ENCODE assay signal across 20 mouse cellular contexts in the genomic region with DNA sequence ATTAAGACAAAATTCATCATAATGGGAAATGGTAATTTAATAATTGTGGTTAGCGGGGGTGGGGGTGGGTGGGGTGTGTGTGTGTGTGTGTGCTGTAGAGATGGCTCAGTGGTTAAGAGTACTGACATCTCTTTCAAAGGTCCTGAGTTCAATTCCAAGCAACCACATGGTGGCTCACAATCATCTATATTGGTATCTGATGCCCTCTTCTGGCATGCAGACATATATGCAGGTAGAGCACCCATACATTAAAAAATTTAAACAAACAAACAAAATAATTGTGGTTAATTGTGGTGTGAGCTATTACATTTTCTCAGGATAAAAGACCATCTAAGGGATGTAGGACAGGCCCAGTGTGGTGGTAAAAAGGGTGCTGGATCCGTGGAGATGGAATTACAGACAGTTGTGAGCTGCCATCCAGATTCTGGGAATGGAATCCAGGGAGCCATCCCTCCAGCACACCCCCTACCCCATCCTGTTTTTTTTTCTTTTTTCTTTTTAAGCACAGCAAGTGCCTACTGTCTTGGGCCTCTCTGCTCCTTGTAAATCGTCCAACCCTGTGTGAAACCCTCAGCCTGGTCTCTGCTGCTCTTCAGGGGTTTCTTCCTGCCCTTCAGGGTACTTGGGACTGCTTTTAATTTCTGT. TPM values are rescaled to one million over a fixed set of nuclear protein-coding genes. Genes with fewer than 3 reads are reported as not detected.
A peak's percentile ranks its signal among the peaks of the same experiment; 100 is the strongest.
DNase-seq lines count a peak whose midpoint lies in the region; ATAC-seq and TF ChIP-seq lines count a peak whose summit lies in the region.
"Had no signal": no experiment of that assay in that cellular context is flagged by ENCODE, and none has a peak within 500 bp of the region (broad histone marks: within the 10 kb centered on the region; RNA-seq: fewer than 3 reads in every experiment).

No protein-coding gene starts in this region.

- TF ChIP-seq CTCF in hindbrain, postnatal 0 days (IDR thresholded peaks at IDR 0.05; ENCODE audit: low read depth): peak; percentile 31; the same call in 1 of the 2 replicates
- TF ChIP-seq CTCF in MEL (IDR thresholded peaks at IDR 0.05 in 2 of 3, conservative IDR thresholded peaks at IDR 0.05 in 1 of 3; ENCODE audit: control insufficient read depth in 1 of 3, insufficient read depth in 1 of 3, low read depth in 2 of 3, low read length in 3 of 3, poor library complexity in 1 of 3, severe bottlenecking in 1 of 3): peak; percentile 17 to 73 (median 39); a peak in 5 of 6 replicates

- no peak for TF ChIP-seq EP300 in MEL (IDR thresholded peaks at IDR 0.05; ENCODE audit: low read depth in 1 of 2, low read length in 2 of 2)

- peaks cover 25% of the 10 kb centered on the region for H3K79me2 ChIP-seq in MEL (ENCODE audit: control insufficient read depth, insufficient read depth, low read length, poor library complexity)

- peak; percentile 59 for TF ChIP-seq RAD21 in MEL (IDR thresholded peaks at IDR 0.05; ENCODE audit: low read depth, low read length)

- no peak for ATAC-seq in hindbrain, postnatal 0 days
- no peak for ATAC-seq in hindbrain, embryonic 14.5 days (ENCODE audit: low FRiP score)
- ATAC-seq in midbrain, embryonic 11.5 days (ENCODE audit: low FRiP score): no peak
- ATAC-seq in midbrain, embryonic 15.5 days (replicated peaks): no peak
- ATAC-seq in inflammation-experienced regulatory T-cells, adult 6 months: no peak

- H3K4me3 ChIP-seq in hindbrain, postnatal 0 days (ENCODE audit: low read length): no peak overlapping the region
- H3K4me3 ChIP-seq in hindbrain, embryonic 14.5 days (replicated peaks; ENCODE audit: low read length): no peak overlapping the region
- no peak overlapping the region for H3K4me3 ChIP-seq in midbrain, embryonic 11.5 days (ENCODE audit: low read depth, low read length)
- no peak overlapping the region for H3K4me3 ChIP-seq in midbrain, embryonic 15.5 days
- 0 out of 4 replicates have a peak overlapping the region, but pooled peaks of 1 of the 2 experiments have one; percentile 29 for H3K4me3 ChIP-seq in MEL (ENCODE audit: control insufficient read depth in 1 of 2, insufficient read depth in 1 of 2, low read depth in 2 of 2, low read length in 2 of 2)
- H3K4me3 ChIP-seq: embryonic facial prominence, embryonic 10.5 days; kidney, embryonic 15.5 days had no signal

- 77% methylated on average over 3 of the region's 3 CpGs for WGBS in hindbrain, postnatal 0 days
- 86% methylated on average over 3 of the region's 3 CpGs for WGBS in hindbrain, embryonic 14.5 days
- 81% methylated on average over 3 of the region's 3 CpGs for WGBS in midbrain, embryonic 11.5 days
- 84% methylated on average over 3 of the region's 3 CpGs for WGBS in midbrain, embryonic 15.5 days

- DNase-seq in hindbrain, postnatal 0 days (ENCODE audit: low spot score): no peak
- DNase-seq in hindbrain, embryonic 14.5 days (ENCODE audit: low spot score): no peak
- DNase-seq in midbrain, embryonic 11.5 days (ENCODE audit: low spot score, missing footprints): peak; percentile 78
- peak; percentile 56 for DNase-seq in MEL (ENCODE audit: low read depth, low spot score)
- peak; percentile 41 for DNase-seq in splenic B cell, adult 2 months (ENCODE audit: low read depth, low spot score)
- no peak for DNase-seq in right cerebral cortex, adult 18-20 months
- DNase-seq: adrenal gland, adult 2 months; cerebellum, adult 9-10 months; heart, postnatal 10 days; layer of hippocampus, postnatal 36 days; left cerebral cortex, postnatal 4 days; lung, postnatal 14 days; retina, postnatal 1 day; right cerebral cortex, postnatal 4 days; thymus, postnatal 14 days had no signal

- no peak for TF ChIP-seq POLR2A in MEL (IDR thresholded peaks at IDR 0.05; ENCODE audit: control insufficient read depth in 1 of 2, insufficient read depth in 1 of 2, low read depth in 1 of 2, low read length in 2 of 2, poor library complexity in 1 of 2)

- no peak overlapping the region for H3K4me2 ChIP-seq in hindbrain, postnatal 0 days (ENCODE audit: low read depth, low read length)
- H3K4me2 ChIP-seq in hindbrain, embryonic 14.5 days (replicated peaks): no peak overlapping the region
- H3K4me2 ChIP-seq in midbrain, embryonic 11.5 days: no peak overlapping the region
- H3K4me2 ChIP-seq in midbrain, embryonic 15.5 days: no peak overlapping the region
- H3K4me2 ChIP-seq: heart, embryonic 11.5 days; kidney, embryonic 15.5 days had no signal

- 0 out of 2 replicates have a peak, but pooled peaks cover 10% of the 10 kb centered on the region for H3K4me1 ChIP-seq in hindbrain, postnatal 0 days (ENCODE audit: insufficient read depth, low read length)
- H3K4me1 ChIP-seq in hindbrain, embryonic 14.5 days (replicated peaks; ENCODE audit: control insufficient read depth, insufficient read depth, low read length): peaks cover 28% of the 10 kb centered on the region
- peaks cover 15% of the 10 kb centered on the region for H3K4me1 ChIP-seq in midbrain, embryonic 11.5 days (ENCODE audit: control insufficient read depth, insufficient read depth, low read length)
- H3K4me1 ChIP-seq in midbrain, embryonic 15.5 days: peaks cover 26% of the 10 kb centered on the region
- H3K4me1 ChIP-seq in MEL (ENCODE audit: control insufficient read depth in 1 of 2, insufficient read depth in 2 of 2, low read length in 2 of 2): peaks cover 19 to 31% of the 10 kb centered on the region in 2 experiments

- H3K9me3 ChIP-seq in hindbrain, postnatal 0 days (ENCODE audit: low read length): no peaks in the 10 kb centered on the region
- no peaks in the 10 kb centered on the region for H3K9me3 ChIP-seq in hindbrain, embryonic 14.5 days (ENCODE audit: control insufficient read depth, low read length)
- H3K9me3 ChIP-seq in midbrain, embryonic 11.5 days (ENCODE audit: control insufficient read depth, low read length): no peaks in the 10 kb centered on the region
- H3K9me3 ChIP-seq in midbrain, embryonic 15.5 days: no peaks in the 10 kb centered on the region
- no peaks in the 10 kb centered on the region for H3K9me3 ChIP-seq in MEL (replicated peaks; ENCODE audit: insufficient read depth, low read length)
- H3K9me3 ChIP-seq: embryonic facial prominence, embryonic 10.5 days; kidney, embryonic 15.5 days had no signal

- no peaks in the 10 kb centered on the region for H3K36me3 ChIP-seq in hindbrain, postnatal 0 days (ENCODE audit: insufficient read depth, low read length)
- H3K36me3 ChIP-seq in hindbrain, embryonic 14.5 days (replicated peaks; ENCODE audit: control insufficient read depth, insufficient read depth): peaks cover 5% of the 10 kb centered on the region; the same call in 1 of the 2 replicates
- no peaks in the 10 kb centered on the region; the same call in 1 of the 2 replicates for H3K36me3 ChIP-seq in midbrain, embryonic 11.5 days (ENCODE audit: control insufficient read depth, insufficient read depth, low read length)
- H3K36me3 ChIP-seq in midbrain, embryonic 15.5 days (replicated peaks): no peaks in the 10 kb centered on the region
- peaks cover 2 to 56% of the 10 kb centered on the region in 2 experiments; a peak in 3 of 4 replicates for H3K36me3 ChIP-seq in MEL (ENCODE audit: control insufficient read depth in 1 of 2, insufficient read depth in 2 of 2, low read length in 2 of 2)
- no peaks in the 10 kb centered on the region for H3K36me3 ChIP-seq in splenic B cell, adult 2 months (ENCODE audit: control insufficient read depth, insufficient read depth, low read length, poor library complexity, severe bottlenecking)

- no peaks in the 10 kb centered on the region for H3K27me3 ChIP-seq in hindbrain, postnatal 0 days (ENCODE audit: insufficient read depth, low read length)
- no peaks in the 10 kb centered on the region for H3K27me3 ChIP-seq in hindbrain, embryonic 14.5 days (ENCODE audit: control insufficient read depth, insufficient read depth, low read length)
- H3K27me3 ChIP-seq in midbrain, embryonic 11.5 days (ENCODE audit: control insufficient read depth, insufficient read depth, low read length): no peaks in the 10 kb centered on the region
- H3K27me3 ChIP-seq in midbrain, embryonic 15.5 days (replicated peaks): no peaks in the 10 kb centered on the region
- H3K27me3 ChIP-seq in MEL (ENCODE audit: control insufficient read depth in 1 of 2, insufficient read depth in 2 of 2, low read length in 2 of 2): no peaks in the 10 kb centered on the region
- H3K27me3 ChIP-seq in splenic B cell, adult 2 months (ENCODE audit: control insufficient read depth, insufficient read depth, low read length, poor library complexity, severe bottlenecking): no peaks in the 10 kb centered on the region
- H3K27me3 ChIP-seq: kidney, embryonic 15.5 days had no signal

- no peak overlapping the region for H3K9ac ChIP-seq in hindbrain, postnatal 0 days (replicated peaks; ENCODE audit: low read length)
- H3K9ac ChIP-seq in hindbrain, embryonic 14.5 days: no peak overlapping the region
- H3K9ac ChIP-seq in midbrain, embryonic 11.5 days (ENCODE audit: low read length): no peak overlapping the region
- no peak overlapping the region for H3K9ac ChIP-seq in midbrain, embryonic 15.5 days
- H3K9ac ChIP-seq in MEL (ENCODE audit: control insufficient read depth, low read depth, low read length, poor library complexity, severe bottlenecking): peak overlapping the region; percentile 9; the same call in 1 of the 2 replicates
- H3K9ac ChIP-seq: kidney, embryonic 15.5 days had no signal

- no peak overlapping the region for H3K27ac ChIP-seq in hindbrain, postnatal 0 days
- no peak overlapping the region for H3K27ac ChIP-seq in hindbrain, embryonic 14.5 days
- H3K27ac ChIP-seq in midbrain, embryonic 11.5 days (ENCODE audit: low read depth, low read length): no peak overlapping the region
- H3K27ac ChIP-seq in midbrain, embryonic 15.5 days: no peak overlapping the region
- H3K27ac ChIP-seq in MEL (ENCODE audit: control insufficient read depth, low read depth, low read length): peak overlapping the region; percentile 42
- H3K27ac ChIP-seq: embryonic facial prominence, embryonic 10.5 days; kidney, embryonic 15.5 days had no signal

RNA-seq across cellular contexts. Expression of gene Cnih4, which starts 5.0 kb away (rescaled TPM):
- total RNA-seq in hindbrain, postnatal 0 days (2014; rRNA removed): 10.8 and 12.9 TPM in 2 replicates
- polyA plus RNA-seq in hindbrain, postnatal 0 days (2015; fragmentation: Nextera tagmentation; extraction: Ambion mirVana): 59.9 and 61.3 TPM in 2 replicates
- 52.7 and 53.6 TPM in 2 replicates for polyA plus RNA-seq in hindbrain, embryonic 14.5 days (2014; fragmentation: Nextera tagmentation; extraction: Ambion mirVana)
- 93.6 and 101 TPM in 2 replicates for polyA plus RNA-seq in midbrain, embryonic 11.5 days (2014; fragmentation: Nextera tagmentation; extraction: Ambion mirVana)
- polyA plus RNA-seq in midbrain, embryonic 15.5 days (2015; fragmentation: Nextera tagmentation; extraction: Ambion mirVana): 48.2 and 60.8 TPM in 2 replicates
- 69.4 and 72.1 TPM in 2 replicates for total RNA-seq in MEL (2012; rRNA removed)
- 100 to 1,000 TPM in 1 of 2 experiments, not detected in 1; 141 TPM for polyA plus RNA-seq in MEL (2012; ENCODE audit: insufficient read depth in 1 of 2, insufficient read length in 2 of 2, low read depth in 1 of 2, low replicate concordance in 2 of 2, missing spikeins in 1 of 2)
- polyA plus RNA-seq in inflammation-experienced regulatory T-cells, adult 6 months (2017; shearing (Covaris generic)): 10 to 100 TPM; 65.6 to 94.3 (median 73.6) TPM

RNA-seq across cellular contexts. Expression of gene Nvl, which starts 5.5 kb away (rescaled TPM):
- 18.5 and 24.7 TPM in 2 replicates for total RNA-seq in hindbrain, postnatal 0 days (2014; rRNA removed)
- 26.8 and 27.1 TPM in 2 replicates for polyA plus RNA-seq in hindbrain, postnatal 0 days (2015; fragmentation: Nextera tagmentation; extraction: Ambion mirVana)
- 36.4 and 39.3 TPM in 2 replicates for polyA plus RNA-seq in hindbrain, embryonic 14.5 days (2014; fragmentation: Nextera tagmentation; extraction: Ambion mirVana)
- polyA plus RNA-seq in midbrain, embryonic 11.5 days (2014; fragmentation: Nextera tagmentation; extraction: Ambion mirVana): 35.1 and 36.9 TPM in 2 replicates
- polyA plus RNA-seq in midbrain, embryonic 15.5 days (2015; fragmentation: Nextera tagmentation; extraction: Ambion mirVana): 43.7 and 47.1 TPM in 2 replicates
- 20.8 and 21.0 TPM in 2 replicates for total RNA-seq in MEL (2012; rRNA removed)
- polyA plus RNA-seq in MEL (2012; ENCODE audit: insufficient read depth in 1 of 2, insufficient read length in 2 of 2, low read depth in 1 of 2, low replicate concordance in 2 of 2, missing spikeins in 1 of 2): 10 to 100 TPM in 1 of 2 experiments, not detected in 1; 29.8 TPM
- polyA plus RNA-seq in inflammation-experienced regulatory T-cells, adult 6 months (2017; shearing (Covaris generic)): 10 to 100 TPM; 30.7 to 48.4 (median 36.3) TPM

Comparison
In these comparisons a context has a peak if more than half of its experiments do, and no peak if none do; other contexts are left out.
1. DNase-seq: peak in midbrain, embryonic 11.5 days (single experiment), MEL (single experiment) and splenic B cell, adult 2 months (single experiment); none in hindbrain, postnatal 0 days (single experiment), hindbrain, embryonic 14.5 days (single experiment) and right cerebral cortex, adult 18-20 months (single experiment).